Mouse (Mus musculus) adipocyte (in vitro differentiated cells): ENCODE results near the gene Zfp385a.

Source experiments
- DNase-seq: peaks from one replicate; pipeline ENCODE4 v3.0.0-alpha.2; 2016; ENCODE audit warnings: low spot score

Zfp385a gene

DNA sequence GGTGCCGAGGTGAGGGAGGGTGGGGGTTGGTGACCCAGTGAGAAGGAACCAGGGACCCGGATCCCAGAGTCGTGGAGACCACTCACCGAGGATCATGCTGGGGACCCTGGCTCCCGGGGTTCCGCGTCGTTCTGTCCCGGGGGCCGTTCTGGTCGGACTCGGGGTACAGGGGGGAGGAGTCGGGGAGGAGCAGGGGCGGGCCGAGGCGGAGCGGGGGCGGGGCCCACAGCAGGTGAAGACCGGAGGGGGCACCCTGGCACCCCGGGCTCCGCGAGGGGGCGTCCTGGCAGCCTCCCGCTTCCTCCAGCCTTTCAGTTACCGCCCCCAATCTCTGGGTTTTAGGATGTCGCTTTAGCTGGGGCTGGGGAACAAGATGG, at the start of gene Zfp385a:
Gene Zfp385a, minus strand, starts transcription at position 133 of the 377 bp plus-strand sequence.
- no peak for DNase-seq

DNA sequence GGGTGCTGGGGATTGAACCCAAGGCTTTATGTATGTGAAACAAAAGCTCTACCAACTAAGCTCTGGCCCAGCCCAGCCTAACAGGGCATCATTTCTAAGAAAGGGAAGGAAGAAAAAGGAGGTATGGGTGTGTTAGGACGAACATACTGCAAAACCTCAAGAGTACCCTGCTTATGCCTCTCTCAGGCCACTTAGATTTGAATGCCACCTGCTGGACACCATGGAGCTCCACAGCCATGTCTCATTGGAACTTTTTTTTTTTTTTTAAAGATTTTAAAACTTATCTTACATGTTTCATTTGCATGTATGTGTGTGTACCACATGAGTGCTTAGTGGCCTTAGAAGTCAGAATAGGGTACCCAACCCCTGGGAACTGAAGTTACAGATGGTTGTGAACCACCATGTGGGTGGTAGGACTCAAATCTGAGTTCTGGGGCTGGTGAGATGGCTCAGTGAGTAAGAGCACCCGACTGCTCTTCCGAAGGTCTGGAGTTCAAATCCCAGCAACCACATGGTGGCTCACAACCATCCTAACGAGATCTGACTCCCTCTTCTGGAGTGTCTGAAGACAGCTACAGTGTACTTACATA, 48.8 kb upstream of the Zfp385a start:
- DNase-seq, result peak; percentile 77

DNA sequence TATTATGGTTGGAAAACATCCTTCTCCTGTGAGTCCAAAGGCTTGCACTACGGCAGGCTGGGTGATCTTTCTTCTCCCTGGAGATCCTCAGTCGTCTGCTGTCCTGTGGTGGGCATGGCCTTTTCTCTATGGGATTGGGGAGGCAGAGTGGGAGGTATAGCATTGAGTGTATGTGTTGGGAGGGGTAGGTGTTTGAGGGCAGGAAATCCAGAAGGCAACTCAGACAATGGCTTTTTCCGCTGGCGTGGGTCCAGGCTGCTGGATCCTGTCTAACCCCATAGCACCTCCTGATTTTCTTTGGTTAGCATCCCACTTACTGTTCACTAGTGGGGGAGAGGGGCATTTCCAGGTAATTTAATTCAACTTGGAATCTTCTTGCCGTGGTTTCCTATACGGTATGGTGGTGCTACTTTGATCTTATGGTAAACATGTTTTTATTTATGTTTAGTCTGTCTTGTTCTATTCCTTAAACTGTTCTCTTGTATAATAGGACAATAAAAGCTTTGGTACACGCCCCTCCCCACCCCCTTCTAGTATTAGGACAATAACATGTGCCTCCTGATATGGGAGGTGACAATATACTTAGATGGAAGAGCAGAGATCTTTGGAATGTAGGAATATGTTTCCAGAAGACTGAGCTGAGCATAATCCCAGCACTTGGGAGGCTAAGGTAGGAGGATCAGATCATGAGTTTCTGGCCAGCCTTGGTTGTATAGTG, 44.0 kb upstream of the Zfp385a start:
- no peak for DNase-seq

DNA sequence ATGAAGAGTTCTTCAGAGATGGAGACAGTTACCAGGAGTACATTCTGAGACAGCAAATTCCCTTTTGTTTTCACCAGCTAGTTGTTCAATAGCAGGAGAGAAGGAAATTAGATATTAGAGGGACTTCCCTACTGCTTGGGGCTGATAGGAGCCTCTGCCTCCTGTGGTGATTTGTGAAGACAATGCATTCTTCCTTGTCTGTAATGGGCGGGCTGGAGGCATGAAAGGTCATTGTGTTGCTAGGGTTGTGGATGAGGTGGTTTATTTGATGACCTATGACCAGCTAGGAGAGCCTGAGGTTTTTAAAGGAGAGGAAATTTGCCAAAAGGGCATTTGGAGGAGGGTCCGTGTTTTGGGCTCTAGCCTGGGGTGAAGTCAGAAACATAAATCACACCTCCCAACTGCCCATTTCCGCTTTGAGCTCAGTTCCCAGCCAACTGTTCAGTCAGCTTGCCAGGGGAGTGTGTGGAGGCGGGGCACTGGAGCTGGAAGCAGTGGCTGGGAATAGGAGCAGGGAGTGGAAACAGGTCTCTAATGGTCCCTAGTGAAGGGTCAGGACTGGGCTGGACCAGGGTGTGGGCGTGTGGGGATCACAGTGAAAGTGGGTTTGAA, 43.0 kb upstream of the Zfp385a start:
- peak; percentile 85 for DNase-seq

DNA sequence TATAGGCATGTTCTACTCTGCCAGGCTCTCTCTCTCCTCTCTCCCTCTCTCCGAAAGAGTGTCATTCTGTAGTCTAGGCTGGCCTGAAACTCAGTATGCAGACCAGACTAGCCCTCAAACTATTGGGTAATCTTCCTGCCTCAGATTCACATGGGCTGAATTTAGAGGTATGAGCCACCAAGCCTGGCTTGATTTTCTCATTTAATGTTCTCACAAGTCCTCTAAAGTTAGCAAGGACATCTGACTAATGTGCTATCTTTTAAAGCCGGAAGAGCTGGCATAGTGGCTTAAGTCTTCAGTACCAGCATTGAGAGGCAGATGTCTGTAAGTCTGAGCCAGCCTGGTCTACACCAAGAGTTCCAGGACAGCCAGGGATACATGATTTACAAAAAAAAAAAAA, 42.2 kb upstream of the Zfp385a start:
- no peak for DNase-seq

DNA sequence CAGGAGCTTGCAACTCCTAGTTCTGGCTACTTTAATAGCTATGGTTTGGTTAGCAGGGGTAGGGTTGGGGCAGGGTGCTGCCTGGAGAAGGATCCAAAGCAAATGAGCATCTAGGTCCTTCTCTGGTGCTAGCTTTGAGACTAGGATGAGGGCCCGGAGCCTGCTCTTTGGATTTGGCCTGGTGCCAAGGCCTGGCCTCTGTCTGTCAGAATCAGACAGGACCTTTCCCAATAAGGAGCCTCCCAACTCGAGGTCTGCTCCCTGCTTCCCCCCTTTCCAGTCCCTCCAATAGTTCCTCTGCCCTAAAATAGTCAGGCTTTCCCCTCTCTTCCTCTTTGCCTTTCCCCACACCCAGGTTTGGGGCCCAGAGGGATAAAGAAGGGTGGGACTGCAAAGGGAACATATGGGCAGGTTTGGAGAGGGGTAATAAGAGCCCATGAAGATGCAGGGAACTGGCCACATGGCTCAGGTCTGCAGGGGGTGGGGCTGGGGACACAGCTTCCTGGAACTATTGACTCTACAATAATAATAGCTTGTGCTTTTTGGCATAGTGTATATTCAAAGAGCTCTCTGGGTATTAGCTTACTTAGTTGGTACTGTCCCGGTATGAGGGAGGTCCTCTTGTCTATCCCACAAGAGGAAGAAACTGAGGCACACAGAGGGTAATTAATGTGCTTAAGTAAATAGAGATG, 38.9 kb upstream of the Zfp385a start:
- no peak for DNase-seq

DNA sequence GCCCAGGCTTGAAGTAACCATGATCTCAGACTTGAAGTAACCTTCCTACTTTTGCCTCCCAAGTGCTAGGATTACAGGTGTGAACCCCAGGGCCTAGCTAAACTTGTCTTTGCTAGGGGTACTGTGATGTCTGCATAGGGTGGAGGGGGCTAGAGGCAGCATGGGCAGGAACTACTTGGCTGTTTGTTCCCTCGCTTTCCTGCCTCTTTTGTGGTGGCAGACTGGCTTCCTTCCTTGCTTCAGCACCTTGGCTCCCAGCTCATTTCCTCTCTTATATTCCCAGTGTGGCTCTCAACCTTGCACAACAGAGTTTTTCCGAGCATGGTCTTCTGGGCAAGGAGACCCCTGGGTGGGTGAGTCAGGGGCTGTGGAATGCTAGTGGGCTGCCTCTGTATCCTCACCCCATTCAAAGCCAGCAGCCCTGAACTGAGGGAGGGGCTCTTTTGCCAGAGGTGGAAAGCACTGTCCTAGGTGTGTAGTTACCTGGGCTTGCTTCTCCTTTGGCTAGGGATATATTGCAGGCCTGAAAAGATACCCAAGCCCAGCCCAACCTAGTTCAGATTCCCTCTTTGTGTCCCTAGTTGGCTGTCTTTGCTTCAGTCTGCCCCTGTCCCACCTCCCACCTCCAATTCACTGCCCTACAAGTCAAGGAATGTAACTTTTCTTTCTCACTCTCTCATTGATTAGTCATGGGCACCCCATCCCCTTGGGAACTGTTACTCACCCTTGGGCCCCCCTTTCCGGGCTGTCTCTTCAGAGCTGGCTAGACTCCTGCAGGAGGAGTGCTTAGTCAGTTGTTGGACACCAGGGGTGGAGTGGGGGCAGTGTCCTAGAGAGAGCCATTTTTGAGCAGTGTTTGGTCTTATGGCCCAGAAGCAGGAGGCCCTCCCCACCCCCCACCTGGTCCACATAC, 38.1 kb upstream of the Zfp385a start:
- DNase-seq, result no peak

DNA sequence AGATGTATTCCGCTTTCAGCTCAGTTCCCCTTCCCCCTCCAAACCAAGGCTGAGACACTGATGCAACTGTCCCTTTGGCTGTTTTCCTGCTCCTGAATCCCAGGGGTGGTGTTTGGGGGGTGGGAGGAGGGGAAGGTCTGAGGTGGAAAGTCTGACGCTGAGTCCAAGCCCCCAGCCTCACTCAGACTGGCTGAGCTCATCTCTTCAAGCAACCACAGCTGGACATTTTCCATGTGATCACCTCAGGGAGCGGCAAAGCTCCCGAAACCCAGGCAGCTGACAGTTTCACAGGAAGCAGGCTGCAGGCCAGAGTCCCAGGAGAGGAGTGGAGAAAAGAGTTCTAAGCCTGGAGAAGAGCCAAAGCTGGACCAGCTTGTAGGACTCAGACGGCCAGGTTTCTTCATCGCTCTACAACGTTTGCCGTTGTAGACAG, 37.0 kb upstream of the Zfp385a start:
- no peak for DNase-seq

DNA sequence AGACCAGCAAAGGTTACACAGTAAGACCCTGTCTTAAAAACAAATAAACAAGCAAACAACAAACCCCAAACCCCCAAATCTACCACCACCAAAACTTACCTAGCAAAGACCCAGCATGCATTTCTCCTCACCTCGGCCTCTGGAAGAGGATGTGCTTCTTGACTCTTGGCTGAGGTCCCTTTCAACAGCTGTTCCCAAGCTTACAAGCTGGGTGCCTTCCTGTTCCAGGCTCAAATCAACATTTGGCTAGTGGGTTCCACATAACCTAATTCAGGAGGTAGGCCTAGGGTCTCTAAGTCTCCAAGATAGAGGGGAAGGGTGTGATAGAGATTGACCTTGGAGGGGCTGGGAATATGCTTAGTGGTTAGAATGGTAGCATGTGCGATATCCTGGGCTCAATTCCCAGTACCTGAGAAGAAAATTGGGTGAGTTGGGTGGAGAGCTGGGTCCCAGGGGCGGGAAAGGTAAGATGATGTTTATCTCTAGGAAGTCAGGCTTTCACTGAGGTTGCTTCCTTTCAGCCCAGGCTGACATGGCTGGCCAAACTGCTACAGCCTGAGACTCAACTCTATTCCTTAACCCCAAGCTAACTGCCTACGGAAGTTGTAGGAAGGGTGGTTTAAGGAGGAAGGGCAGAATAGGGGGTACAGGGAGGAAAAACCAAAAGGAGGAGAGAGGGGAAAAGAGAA, 35.4 kb upstream of the Zfp385a start:
- no peak for DNase-seq

DNA sequence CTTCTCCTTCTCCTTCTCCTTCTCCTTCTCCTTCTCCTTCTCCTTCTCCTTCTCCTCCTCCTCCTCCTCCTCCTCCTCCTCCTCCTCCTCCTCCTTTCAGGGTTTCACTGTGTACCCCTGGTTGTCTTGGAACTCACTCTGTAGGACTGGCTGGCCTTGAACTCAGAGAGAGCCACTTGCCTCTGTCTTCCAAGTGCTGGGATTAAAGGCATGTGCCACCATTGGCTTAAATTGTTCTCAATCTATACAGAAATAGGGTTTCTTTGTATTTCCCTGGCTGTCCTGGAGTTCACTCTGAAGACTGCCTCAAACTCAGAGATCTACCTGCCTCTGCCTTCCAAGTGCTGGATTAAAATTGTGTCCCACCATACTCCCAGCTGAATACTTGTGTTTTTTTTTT, 32.6 kb upstream of the Zfp385a start:
- no peak for DNase-seq

DNA sequence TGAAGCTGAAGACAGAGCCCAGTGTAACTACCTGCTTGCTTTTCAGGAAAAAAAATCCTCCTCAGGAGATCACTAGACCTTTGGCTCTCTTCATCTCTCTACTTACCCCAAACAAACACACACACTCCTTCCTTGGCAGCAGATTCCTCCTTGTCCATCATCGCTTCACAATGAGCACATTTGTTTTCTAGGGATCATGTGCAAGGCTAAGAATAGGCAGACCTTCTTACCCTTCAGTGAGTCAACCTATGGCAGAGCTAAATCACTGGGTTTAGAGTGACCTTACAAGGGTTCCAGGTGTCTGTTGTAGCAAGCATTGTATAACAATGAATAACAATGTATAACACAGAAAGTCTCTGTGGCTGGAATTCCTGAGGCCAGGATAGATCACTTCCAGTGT, 31.8 kb upstream of the Zfp385a start:
- DNase-seq, result no peak

DNA sequence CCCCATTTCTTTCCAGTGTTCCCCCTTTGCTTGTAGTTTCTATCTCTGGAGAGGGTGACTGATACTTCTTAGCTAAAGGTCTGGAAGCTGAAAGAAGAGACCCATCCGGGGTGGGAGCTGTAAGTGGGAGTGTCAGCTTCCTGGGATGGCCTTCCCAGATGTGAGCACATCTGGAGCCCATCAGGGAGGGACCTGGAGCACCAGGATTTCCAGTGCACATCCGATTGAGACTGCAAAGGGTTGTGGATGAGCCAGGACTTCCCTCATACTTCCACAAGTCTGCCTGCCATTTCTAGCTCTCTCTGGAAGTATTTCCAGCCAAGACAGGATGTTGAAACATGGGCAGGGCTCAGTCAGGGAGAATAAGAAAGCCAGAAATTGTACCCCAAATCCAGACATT, 31.3 kb upstream of the Zfp385a start:
- no peak for DNase-seq

DNA sequence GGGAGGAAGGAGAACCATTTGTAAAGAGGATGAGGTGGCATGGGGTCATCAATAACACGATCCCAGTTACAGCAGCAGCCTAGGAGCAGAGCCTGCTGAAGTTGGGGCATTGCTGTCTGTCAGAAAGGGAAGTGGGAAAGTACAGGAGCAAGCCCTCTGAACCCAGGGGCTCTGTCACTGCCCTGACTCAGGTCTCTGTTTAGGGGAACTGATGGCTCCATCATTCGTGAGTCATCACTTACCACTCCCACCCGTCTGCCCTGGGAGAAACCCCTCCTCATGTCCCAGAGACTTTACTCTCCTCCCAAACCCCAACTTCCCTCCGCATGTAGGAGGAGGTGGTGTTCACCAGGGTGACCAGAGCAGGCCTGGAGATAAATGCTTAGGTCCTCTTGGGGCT, 30.6 kb upstream of the Zfp385a start:
- DNase-seq, result no peak

DNA sequence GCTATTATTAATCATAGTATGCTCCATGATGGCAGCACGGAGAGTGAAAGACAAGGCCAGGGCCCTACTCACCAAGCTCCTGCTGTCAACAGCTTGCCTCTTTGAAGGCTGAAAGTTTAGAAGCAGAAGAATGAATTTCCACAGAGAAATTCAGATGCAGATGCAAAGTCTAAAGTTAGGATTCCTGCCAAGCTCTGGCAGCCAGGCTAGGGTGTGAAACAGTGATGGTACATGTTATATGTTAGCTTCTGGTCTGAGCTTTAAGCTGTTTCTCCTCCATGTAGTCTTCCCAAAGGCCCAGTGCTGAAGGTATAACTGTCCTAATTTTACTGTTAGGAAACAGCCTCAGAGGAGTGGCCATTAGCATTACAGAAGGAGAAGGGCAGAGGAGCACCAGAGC, 29.2 kb upstream of the Zfp385a start:
- DNase-seq, result no peak

DNA sequence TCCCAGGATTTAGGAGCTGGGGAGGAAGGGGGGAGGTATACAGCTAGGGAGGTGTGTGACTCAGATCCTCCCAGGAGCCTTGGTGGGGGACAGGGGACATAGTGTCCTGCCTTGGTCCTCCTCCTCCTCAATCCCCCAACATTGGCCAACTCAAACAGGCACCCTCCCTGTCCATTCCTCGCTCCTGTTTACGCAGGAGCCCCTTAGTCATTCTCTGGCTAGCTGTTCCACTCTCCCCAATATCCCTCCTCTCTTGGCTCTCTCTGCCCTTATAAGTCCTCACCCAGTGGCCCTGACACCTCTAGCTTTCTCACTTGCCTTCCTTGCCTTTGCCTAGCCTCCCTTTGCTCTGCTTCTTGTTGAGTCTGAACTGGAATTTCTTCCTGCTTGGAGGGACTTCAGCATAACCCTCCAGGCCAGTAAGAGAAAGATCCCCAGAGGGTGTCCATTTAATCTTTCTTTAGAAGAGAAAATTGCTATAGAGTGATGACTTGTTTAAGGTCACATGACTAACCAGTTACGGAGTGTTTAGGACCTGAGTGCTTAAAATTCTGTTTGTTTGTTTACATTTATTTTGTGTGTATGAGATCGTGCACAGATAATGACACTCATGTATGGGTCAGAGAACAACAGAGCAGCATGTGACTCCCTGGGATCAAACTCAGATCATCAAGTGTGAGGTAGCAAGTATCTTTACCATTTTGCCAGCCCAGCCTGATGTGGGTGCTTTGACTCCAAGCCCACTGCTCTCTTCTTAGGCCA, 28.5 kb upstream of the Zfp385a start:
- DNase-seq, result no peak

DNA sequence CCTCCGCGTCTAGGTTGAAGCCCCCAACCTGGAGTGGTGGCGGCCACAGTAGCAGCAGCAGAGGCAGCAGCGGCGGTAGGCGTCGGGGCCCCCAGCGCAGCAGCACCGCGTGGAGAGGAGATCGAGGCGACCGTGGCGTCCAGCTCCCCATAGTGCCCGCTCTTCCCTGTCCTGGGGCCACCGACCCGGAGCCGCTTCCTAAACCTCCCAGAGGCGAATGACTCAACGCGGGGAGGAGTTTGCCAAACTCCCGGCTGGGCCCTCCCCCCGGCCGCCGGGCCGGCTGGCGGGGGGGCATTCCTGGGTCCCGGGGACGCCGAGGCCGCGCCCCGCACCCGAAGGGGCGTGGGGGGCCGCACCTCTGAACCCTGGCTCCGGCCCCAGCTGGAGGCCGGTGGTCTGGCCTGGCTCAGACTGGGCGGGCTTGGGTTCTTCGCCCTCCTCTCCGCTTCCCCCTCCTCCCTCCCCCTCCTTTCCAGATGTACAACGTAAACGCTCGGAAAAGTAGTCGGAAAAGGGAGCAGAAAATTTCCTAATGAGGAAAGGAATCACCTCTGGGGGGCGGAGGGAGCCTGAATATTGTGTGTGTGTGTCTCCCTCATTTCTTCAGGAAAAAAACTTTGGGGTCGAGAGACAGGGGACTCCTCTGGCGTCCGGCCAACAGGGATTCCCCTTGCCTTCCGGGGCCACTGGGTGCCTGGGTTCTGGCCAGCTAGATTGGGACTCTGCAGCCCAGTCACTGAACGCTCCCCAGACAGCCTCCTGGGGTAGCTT, 26.7 kb upstream of the Zfp385a start, which contains the start of gene Itga5:
Gene Itga5, minus strand, starts transcription at position 388 of the 774 bp plus-strand sequence.
- DNase-seq, result peak; percentile 83

DNA sequence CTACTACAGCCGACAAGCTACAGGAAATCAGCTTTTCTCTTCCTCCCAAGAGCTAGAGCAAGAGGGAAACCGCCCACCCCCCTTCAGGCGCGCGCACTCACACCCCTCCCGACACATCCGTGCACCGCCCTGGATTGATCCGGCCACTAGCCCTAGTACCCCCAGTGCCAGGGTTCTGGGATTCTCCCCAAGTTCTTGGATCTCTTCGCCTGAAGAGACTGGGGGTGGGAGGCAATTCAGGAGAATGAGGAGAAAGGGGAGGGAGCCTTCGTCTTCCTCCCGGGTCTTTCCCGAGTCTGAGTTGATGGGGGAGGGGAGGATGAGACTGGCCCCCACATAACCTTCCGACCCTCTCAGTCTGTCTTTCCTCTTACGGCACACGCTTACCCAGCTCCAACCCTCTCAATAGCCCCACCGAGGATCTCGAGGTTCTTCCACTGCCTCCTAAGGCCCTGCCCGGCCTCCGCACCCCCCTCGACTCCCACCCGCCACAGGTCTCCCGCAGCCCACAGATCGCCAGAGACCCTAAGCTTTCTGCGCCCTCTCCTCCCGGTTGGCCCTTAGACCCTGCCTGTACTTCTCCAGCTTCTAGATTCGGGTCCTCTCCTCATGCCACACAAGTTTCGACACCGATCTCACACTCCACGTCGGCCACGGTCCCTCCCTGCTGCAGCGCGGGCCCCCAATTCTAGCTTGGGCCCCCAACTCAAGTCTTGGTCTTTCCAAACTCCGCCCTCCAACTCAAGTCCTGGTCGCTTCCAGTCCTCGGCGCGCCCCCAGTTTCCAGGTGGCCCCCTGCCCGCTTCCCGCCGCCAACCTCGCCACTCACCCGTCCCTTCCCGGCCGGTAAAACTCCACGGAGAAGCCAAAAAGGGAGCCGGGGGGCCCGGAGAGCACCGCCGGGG, 25.8 kb upstream of the Zfp385a start:
- DNase-seq, result peak; percentile 46

DNA sequence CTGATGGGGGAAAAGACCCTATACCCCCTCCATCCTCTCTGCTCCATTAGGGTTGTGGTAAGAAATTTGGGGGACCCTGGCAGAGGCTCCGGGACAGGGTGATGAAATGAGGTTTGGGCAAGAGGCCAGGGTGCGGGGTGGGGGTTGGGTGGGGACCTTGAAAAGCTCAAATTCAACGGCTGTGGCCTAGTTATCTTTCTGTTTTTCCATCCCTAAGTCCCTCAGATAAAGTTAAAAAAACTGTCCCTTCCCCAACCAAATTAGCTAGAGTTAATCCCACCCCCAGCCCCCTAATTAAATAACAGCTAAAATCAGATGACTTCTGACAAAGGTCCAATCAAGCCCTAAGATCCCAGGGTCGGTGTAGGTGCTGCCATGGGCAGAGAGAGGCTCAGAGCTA, 24.9 kb upstream of the Zfp385a start:
- DNase-seq, result no peak

DNA sequence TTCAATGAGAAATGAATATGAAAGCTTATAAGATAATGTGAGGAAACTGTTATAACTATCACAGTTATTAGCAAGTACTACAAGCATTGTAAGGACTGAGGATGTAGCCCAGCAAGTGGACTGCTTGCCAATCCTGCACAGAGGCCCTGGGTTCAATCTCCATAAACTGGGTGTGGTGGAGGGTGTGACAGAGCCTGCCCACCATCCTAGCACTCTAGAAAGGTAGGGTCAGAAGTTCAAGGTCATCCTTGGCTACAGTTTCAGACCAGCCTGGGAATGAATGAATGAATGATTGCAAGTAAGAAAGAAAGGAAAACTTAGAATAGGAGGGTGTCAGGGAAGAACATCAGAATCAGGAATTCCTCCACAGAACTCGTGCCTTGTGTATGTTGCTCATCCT, 23.9 kb upstream of the Zfp385a start:
- no peak for DNase-seq
